Mouse (Mus musculus) forebrain, postnatal 0 days (tissue): ENCODE data around the gene Dock1. TPM values are rescaled to one million over a fixed set of nuclear protein-coding genes. Genes with fewer than 3 reads are reported as not detected.

Source experiments
- ATAC-seq: fragments of 200-750 bp; cut with Nextera tagmentation; 2 replicates; pipeline ENCODE4 v1.8.0; 2017; ENCODE audit warnings: mild to moderate bottlenecking, moderate library complexity
- DNase-seq: peaks from one replicate; pipeline ENCODE4 v3.0.0-alpha.2; 2015
- H3K27ac ChIP-seq: fragments of 300-500 bp; sonication (generic); 2 replicates; pipeline ENCODE4 v1.5.1; 2014; ENCODE audit warnings: low read depth, mild to moderate bottlenecking, antibody characterized with exemption, low read length, moderate library complexity, mixed read lengths
- H3K27me3 ChIP-seq: fragments of 300-500 bp; sonication (generic); 2 replicates; pipeline ENCODE4 v1.6.1; 2014; ENCODE audit warnings: mild to moderate bottlenecking, low read length, mixed read lengths; ENCODE audit not compliant: insufficient read depth
- H3K36me3 ChIP-seq: fragments of 300-500 bp; sonication (generic); 2 replicates; pipeline ENCODE4 v1.6.1; 2014; ENCODE audit warnings: mild to moderate bottlenecking, moderate library complexity; ENCODE audit not compliant: insufficient read depth
- H3K4me1 ChIP-seq: fragments of 300-500 bp; sonication (generic); 2 replicates; pipeline ENCODE4 v1.6.1; 2014; ENCODE audit warnings: antibody characterized with exemption; ENCODE audit not compliant: insufficient read depth
- H3K4me2 ChIP-seq: fragments of 300-500 bp; sonication (generic); 2 replicates; pipeline ENCODE4 v1.6.1; 2014; ENCODE audit warnings: low read depth, mild to moderate bottlenecking, moderate library complexity
- H3K4me3 ChIP-seq: fragments of 300-500 bp; sonication (generic); 2 replicates; pipeline ENCODE4 v1.5.1; 2014; ENCODE audit warnings: low read depth, low read length, mixed read lengths
- H3K9ac ChIP-seq: fragments of 300-500 bp; sonication (generic); 2 replicates; pipeline ENCODE4 v1.6.1; 2014; ENCODE audit warnings: mild to moderate bottlenecking
- H3K9me3 ChIP-seq: fragments of 300-500 bp; sonication (generic); 2 replicates; pipeline ENCODE4 v1.6.1; 2016; ENCODE audit warnings: low read length
- CTCF ChIP-seq: sonication (generic); IDR thresholded peaks from 2 replicates; pipeline ENCODE4 v1.5.1; 2016; ENCODE audit warnings: antibody characterized with exemption, control low read depth, low read depth
- WGBS: fragments of 180-500 bp; shearing (Covaris S2); extraction: QIAGEN DNeasy Blood & Tissue Kit; methylation state at CpG from one replicate; pipeline ENCODE4 v1.1.7; 2014; 5-methylcytosine and 5-hydroxymethylcytosine counted together
- polyA plus RNA-seq: library from polyadenylated mRNA; unstranded; fragments of >200 nt; fragmentation: Nextera tagmentation; extraction: Ambion mirVana; gene quantifications from 2 replicates; pipeline ENCODE4 v1.2.1, GENCODE M21; 2015
- total RNA-seq: library from RNA; depleted of rRNA; stranded (reverse); fragments of >200 nt; gene quantifications from 2 replicates; pipeline ENCODE4 v1.2.3, GENCODE M21; 2014

Dock1 gene
- total and polyA plus RNA-seq, 2 experiments from 2014 or later: 5.5 to 12.6 TPM

DNA sequence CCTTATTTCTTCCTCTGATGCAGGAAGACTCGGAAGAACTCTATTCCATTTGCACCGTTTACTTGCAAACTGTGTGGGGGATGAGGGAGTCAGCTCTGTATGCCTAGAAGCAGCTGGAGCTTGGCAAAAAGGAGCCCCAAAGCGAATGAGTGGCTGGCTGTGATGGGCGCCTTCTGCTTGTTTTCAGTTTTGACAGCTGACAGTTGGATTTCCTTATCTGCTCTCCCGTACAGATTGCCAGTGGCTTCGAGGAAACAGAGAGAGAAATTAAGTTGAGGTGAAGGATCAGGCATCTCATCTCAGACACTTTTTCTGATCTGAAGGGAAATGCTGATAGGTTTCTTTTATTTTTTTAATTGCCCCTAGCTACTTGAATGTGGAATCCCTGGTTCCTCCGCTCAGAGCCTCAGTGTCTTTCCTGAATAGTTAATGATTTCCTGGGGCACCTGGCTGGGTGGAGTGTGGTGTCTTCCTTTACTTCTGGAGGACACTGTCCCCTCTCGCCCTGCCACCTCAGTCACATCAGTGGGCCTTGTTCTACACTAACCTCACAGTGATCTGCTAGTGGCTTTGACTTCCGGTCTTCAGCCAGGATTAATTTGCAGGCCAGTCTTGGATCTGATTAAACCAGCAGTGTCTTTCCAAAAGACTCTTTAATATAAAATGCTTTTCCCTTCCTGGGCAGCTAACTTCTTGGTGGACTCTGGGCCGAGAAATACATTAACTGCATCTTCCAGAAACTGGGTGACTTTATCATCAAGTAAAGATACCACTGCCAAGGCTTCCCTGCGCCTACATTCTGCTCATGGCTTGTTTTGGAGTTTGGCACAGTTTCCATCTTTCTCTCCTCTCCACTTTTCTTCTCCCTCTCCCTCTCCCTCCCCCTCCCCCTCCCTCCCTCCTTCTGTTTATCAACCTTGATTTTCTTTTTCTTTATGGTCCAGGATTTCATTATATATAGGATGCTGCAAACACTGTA is 55.4 kb downstream of the Dock1 start:
- H3K9ac ChIP-seq: no peak overlapping the region
- H3K4me3 ChIP-seq: no peak overlapping the region
- no peaks in the 10 kb centered on the region for H3K27me3 ChIP-seq
- peak; percentile 82 for DNase-seq
- peak overlapping the region; percentile 30 for H3K4me2 ChIP-seq
- WGBS: 35% methylated on average over 11 of the region's 11 CpGs
- no peaks in the 10 kb centered on the region for H3K36me3 ChIP-seq
- H3K9me3 ChIP-seq: no peaks in the 10 kb centered on the region
- no peak for TF ChIP-seq CTCF
- peak; percentile 81 for ATAC-seq
- H3K27ac ChIP-seq: peak overlapping the region; percentile 35; the same call in 1 of the 2 replicates
- H3K4me1 ChIP-seq: peaks cover 18% of the 10 kb centered on the region

DNA sequence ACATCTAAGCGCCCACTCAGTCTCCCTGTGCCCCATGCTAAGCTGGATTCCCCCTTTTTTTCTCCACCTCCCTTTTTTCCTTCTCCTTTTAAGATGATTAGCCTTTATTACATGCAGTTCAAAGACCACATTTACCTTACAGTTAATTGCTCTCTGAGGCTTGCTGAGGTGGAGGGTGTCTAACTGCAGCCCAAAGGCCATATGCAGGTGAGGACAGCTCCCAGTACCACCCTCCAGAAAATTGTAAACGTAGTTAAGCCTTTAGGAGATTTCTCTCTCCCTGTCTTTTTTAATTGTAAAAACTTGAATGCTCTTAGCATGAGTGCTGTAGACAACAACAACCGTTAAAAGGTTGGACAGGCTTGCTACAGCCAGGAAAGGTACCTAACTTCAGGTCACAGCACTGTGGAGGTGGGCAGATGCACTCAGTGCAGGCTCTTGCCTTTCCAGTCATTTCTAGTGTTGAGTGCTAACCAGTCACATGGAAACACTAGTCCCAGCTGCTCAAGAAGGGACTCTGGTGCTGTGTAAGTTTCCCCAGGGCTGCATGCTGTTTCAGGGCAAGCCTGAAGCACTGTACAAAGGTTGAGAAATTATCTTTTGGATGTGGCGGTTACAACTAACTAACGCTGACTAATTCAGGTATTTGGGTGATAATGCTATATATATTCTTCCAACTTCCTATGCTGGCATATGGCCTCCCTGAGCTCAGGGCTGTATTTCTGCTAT is 56.2 kb downstream of the Dock1 start:
- Histone ChIP-seq H3K4me1 (peaks cover 18% of the 10 kb centered on the region), H3K9me3 (no peaks in the 10 kb centered on the region), H3K9ac (no peak overlapping the region), H3K27ac (no peak overlapping the region), H3K4me2 (no peak overlapping the region), H3K27me3 (no peaks in the 10 kb centered on the region), H3K36me3 (no peaks in the 10 kb centered on the region), H3K4me3 (no peak overlapping the region)
- WGBS: 81% methylated on average over 5 of the region's 5 CpGs
- TF ChIP-seq CTCF: no peak
- DNase-seq: no peak
- no peak for ATAC-seq

DNA sequence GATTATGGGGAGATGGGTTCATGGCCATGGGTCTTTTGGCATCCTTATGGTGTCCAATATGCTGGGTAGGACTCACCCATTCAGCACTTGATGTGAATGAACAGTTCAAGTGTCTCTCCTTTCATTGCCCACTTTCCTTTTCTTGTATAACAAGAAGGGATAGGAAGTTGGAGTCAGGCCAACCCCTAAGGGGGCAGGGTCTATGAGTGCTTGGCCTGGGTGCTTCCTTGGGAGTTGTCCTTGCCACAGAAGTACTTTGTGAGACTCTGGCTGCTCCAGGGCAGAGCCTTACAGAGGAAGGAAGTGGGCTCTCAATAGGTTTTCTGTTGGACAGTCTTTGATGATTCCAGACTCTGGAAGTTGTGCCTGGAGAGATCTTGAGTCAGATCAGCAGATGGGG is 58.9 kb downstream of the Dock1 start:
- Histone ChIP-seq H3K9ac (no peak overlapping the region), H3K27ac (no peak overlapping the region), H3K27me3 (no peaks in the 10 kb centered on the region), H3K4me2 (no peak overlapping the region), H3K4me1 (peaks cover 18% of the 10 kb centered on the region), H3K9me3 (no peaks in the 10 kb centered on the region), H3K4me3 (no peak overlapping the region), H3K36me3 (no peaks in the 10 kb centered on the region)
- no peak for ATAC-seq
- no peak for DNase-seq
- TF ChIP-seq CTCF: no peak

DNA sequence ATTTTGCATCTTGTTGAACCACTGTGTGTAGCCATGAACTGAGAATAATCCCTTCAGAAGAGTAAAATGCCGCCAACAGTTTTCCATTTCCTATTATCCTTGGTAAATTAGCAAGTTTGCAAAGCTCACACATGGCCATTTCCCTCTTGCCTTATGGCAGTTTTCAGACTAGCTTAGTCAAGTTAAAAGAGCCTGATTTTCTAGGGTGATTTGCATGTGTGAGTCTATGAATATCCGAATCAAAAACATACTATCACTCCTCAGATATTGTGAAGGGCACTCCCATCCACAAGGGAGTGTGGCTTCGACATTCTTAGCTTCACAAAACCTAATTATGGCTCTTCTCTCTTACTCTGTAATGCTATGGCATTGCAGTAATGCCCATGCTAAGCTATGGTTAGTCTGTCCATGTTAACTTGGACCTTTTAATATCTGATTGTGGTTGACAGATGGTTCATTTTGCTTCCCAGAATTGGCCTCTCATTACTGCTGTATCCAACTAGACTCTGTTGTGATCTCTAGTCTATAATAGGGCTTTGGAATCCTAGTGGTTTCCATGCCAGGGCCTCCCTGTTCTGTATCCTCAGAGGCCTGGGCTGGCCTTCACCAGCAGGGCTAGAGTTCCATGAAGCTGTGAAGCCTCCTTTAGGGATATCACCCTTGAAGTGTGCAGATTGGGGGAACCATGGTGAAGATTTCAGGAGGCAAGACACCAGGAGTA is 60.1 kb downstream of the Dock1 start:
- H3K27me3 ChIP-seq: no peaks in the 10 kb centered on the region
- no peak overlapping the region for H3K27ac ChIP-seq
- H3K9me3 ChIP-seq: no peaks in the 10 kb centered on the region
- H3K4me3 ChIP-seq: no peak overlapping the region
- H3K4me2 ChIP-seq: no peak overlapping the region
- no peaks in the 10 kb centered on the region for H3K36me3 ChIP-seq
- H3K4me1 ChIP-seq: peaks cover 10% of the 10 kb centered on the region
- no peak overlapping the region for H3K9ac ChIP-seq
- TF ChIP-seq CTCF: no peak
- DNase-seq (peak; percentile 66), ATAC-seq (peak; percentile 69)
- WGBS: 51% methylated on average over 3 of the region's 3 CpGs

DNA sequence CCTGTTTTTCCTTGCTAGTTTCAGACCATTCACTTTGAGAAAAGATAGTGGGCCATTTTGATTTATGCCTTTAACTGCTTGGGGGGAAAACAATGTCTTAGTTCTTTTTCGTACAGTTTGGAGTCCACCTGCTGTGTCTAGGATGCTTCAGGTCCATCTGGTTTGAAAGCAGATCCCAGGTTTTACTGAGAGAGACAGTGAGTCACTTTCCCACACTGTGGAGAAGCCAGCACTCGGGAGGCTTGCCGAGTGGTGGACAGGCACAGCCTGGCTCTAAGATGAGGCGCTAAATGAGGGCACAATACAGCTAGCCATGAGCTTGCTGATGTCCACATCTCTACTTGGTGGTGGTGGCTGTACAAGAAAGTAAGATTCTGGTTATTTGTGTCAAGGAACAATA is 76.6 kb downstream of the Dock1 start:
- TF ChIP-seq CTCF: no peak
- H3K4me1 ChIP-seq: no peaks in the 10 kb centered on the region
- WGBS: 98% methylated on average over 4 of the region's 4 CpGs
- H3K4me2 ChIP-seq: no peak overlapping the region
- no peaks in the 10 kb centered on the region for H3K9me3 ChIP-seq
- ATAC-seq (no peak), DNase-seq (no peak)
- H3K27ac ChIP-seq: no peak overlapping the region
- no peaks in the 10 kb centered on the region for H3K36me3 ChIP-seq
- no peak overlapping the region for H3K4me3 ChIP-seq
- no peak overlapping the region for H3K9ac ChIP-seq
- H3K27me3 ChIP-seq: no peaks in the 10 kb centered on the region

DNA sequence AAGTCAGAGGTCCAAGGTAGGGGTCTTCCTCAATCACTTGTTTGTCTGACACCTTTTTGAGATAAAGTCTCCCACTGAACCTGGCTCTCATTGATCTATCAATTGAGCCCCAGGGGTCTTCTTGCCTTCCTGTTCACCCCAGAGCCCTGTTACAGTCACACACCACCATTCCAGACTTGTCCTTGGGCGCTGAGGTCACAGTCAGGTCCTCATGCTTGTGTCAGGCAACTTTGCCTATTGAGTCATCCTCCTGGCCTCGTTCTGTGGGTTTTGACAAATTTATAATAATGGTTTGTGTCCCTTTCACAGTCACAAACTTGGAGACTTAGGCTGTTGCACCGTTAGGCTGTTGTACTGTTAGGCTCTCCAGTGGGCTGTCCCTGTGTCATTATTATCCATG is 77.9 kb downstream of the Dock1 start:
- Histone ChIP-seq H3K27me3 (no peaks in the 10 kb centered on the region), H3K36me3 (no peaks in the 10 kb centered on the region), H3K9me3 (no peaks in the 10 kb centered on the region), H3K27ac (no peak overlapping the region), H3K4me2 (no peak overlapping the region), H3K9ac (no peak overlapping the region), H3K4me3 (no peak overlapping the region), H3K4me1 (no peaks in the 10 kb centered on the region)
- TF ChIP-seq CTCF: no peak
- no peak for DNase-seq
- WGBS: 93% methylated on average over 3 of the region's 3 CpGs
- ATAC-seq: no peak
